In the genomic region with DNA sequence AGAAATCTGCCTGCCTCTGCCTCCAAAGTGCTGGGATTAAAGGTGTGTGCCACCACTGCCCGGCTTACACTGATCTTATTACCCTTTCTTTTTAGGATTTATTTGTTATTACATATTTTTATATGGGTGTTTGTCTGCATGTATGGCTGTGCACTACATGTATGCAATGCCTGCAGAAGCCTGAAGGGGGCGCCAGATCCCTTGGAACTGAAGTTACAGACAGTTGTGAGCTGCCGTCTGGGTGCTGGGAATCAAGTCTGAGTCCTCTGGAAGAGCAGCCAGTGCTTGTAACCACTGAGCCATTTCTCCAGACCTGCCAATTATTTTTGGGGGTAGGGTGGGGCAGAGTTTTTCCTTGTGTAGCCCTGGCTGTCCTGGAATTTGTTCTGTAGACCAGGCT, we compare ENCODE assay signal across 33 mouse cellular contexts. TPM values are rescaled to one million over a fixed set of nuclear protein-coding genes. Genes with fewer than 3 reads are reported as not detected.
A peak's percentile ranks its signal among the peaks of the same experiment; 100 is the strongest.
DNase-seq lines count a peak whose midpoint lies in the region; ATAC-seq and TF ChIP-seq lines count a peak whose summit lies in the region.
"Had no signal": no experiment of that assay in that cellular context is flagged by ENCODE, and none has a peak within 500 bp of the region (broad histone marks: within the 10 kb centered on the region; RNA-seq: fewer than 3 reads in every experiment).

No protein-coding gene starts in this region.

- CTCF ChIA-PET in Patski (lab: Charles Lee), result interaction anchor here (1.1 to 1.6 kb wide), 2 partner anchors 12 to 150 kb away, joined by 3 to 4 read pairs; no protein-coding TSS in a partner anchor

- no peak overlapping the region for H3K4me2 ChIP-seq in hindbrain, postnatal 0 days (ENCODE audit: low read depth, low read length)
- H3K4me2 ChIP-seq in hindbrain, embryonic 12.5 days (replicated peaks), result no peak overlapping the region
- H3K4me2 ChIP-seq in liver, postnatal 0 days (ENCODE audit: low read depth, low read length), result no peak overlapping the region
- H3K4me2 ChIP-seq: embryonic facial prominence, embryonic 12.5 days; forebrain, embryonic 15.5 days; heart, embryonic 15.5 days; liver, embryonic 15.5 days; lung, embryonic 15.5 days; midbrain, embryonic 13.5 days had no signal

- 64% methylated on average over 3 of the region's 3 CpGs for WGBS in hindbrain, postnatal 0 days
- WGBS in hindbrain, embryonic 12.5 days, result 70% methylated on average over 3 of the region's 3 CpGs
- WGBS in liver, postnatal 0 days (ENCODE audit: insufficient replicate concordance), result 62% methylated on average over 3 of the region's 3 CpGs

- TF ChIP-seq EP300 in liver, postnatal 0 days (IDR thresholded peaks at IDR 0.05; ENCODE audit: low read depth), result no peak

- H3K4me3 ChIP-seq in hindbrain, postnatal 0 days (ENCODE audit: low read length), result no peak overlapping the region
- H3K4me3 ChIP-seq in hindbrain, embryonic 12.5 days, result no peak overlapping the region
- no peak overlapping the region for H3K4me3 ChIP-seq in liver, postnatal 0 days (ENCODE audit: low read depth, low read length)
- H3K4me3 ChIP-seq: embryonic facial prominence, embryonic 12.5 days; forebrain, embryonic 15.5 days; heart, embryonic 15.5 days; liver, embryonic 15.5 days; lung, embryonic 15.5 days; megakaryocyte, embryonic 14.5 days; midbrain, embryonic 13.5 days had no signal

- H3K36me3 ChIP-seq in hindbrain, postnatal 0 days (ENCODE audit: insufficient read depth, low read length), result no peaks in the 10 kb centered on the region
- no peaks in the 10 kb centered on the region for H3K36me3 ChIP-seq in hindbrain, embryonic 12.5 days
- no peaks in the 10 kb centered on the region; the same call in 1 of the 2 replicates for H3K36me3 ChIP-seq in liver, postnatal 0 days (replicated peaks; ENCODE audit: insufficient read depth, low read length)
- H3K36me3 ChIP-seq: embryonic facial prominence, embryonic 12.5 days; forebrain, embryonic 15.5 days; heart, embryonic 15.5 days; liver, embryonic 15.5 days; lung, embryonic 15.5 days; midbrain, embryonic 13.5 days had no signal

- no peak for ATAC-seq in hindbrain, postnatal 0 days
- ATAC-seq in hindbrain, embryonic 12.5 days (ENCODE audit: low FRiP score), result no peak
- ATAC-seq in liver, postnatal 0 days, result no peak
- no peak for ATAC-seq in Patski
- ATAC-seq: forebrain, embryonic 15.5 days; midbrain, embryonic 13.5 days had no signal

- no peaks in the 10 kb centered on the region for H3K9me3 ChIP-seq in hindbrain, postnatal 0 days (ENCODE audit: low read length)
- peaks cover 7% of the 10 kb centered on the region for H3K9me3 ChIP-seq in hindbrain, embryonic 12.5 days (replicated peaks)
- no peaks in the 10 kb centered on the region for H3K9me3 ChIP-seq in liver, postnatal 0 days (ENCODE audit: low read length)
- H3K9me3 ChIP-seq: embryonic facial prominence, embryonic 12.5 days; forebrain, embryonic 15.5 days; heart, embryonic 15.5 days; liver, embryonic 15.5 days; lung, embryonic 15.5 days; midbrain, embryonic 13.5 days had no signal

- in situ Hi-C loops in Patski (cut with MboI; ENCODE audit: low pct_unique_long_range_greater_than_20kb), result loop anchor here (5.0 kb wide), 1 partner anchor 39 kb away; no protein-coding TSS in a partner anchor

- no peak overlapping the region for H3K9ac ChIP-seq in hindbrain, postnatal 0 days (replicated peaks; ENCODE audit: low read length)
- H3K9ac ChIP-seq in hindbrain, embryonic 12.5 days, result no peak overlapping the region
- H3K9ac ChIP-seq in liver, postnatal 0 days (replicated peaks), result no peak overlapping the region
- H3K9ac ChIP-seq: embryonic facial prominence, embryonic 12.5 days; forebrain, embryonic 15.5 days; heart, embryonic 15.5 days; liver, embryonic 15.5 days; lung, embryonic 15.5 days; midbrain, embryonic 13.5 days had no signal

- DNase-seq in hindbrain, postnatal 0 days (ENCODE audit: low spot score), result no peak
- no peak for DNase-seq in liver, postnatal 0 days
- DNase-seq in liver (no peak), Patski (ENCODE audit: low read depth, low spot score) (no peak)
- DNase-seq in testis, postnatal 14 days (ENCODE audit: low spot score), result peak; percentile 62
- no peak for DNase-seq in cerebellum, postnatal 14 days
- DNase-seq: adrenal gland, postnatal 10 days; cerebellum, adult 11 months; cerebellum, adult 9-10 months; embryo, embryonic 11 days; kidney, adult 11 months; kidney, postnatal 14 days; left cerebral cortex, postnatal 4 days; lung, postnatal 36 days; right cerebral cortex, postnatal 25 days; spleen, adult 18-20 months had no signal

- H3K27me3 ChIP-seq in hindbrain, postnatal 0 days (ENCODE audit: insufficient read depth, low read length), result no peaks in the 10 kb centered on the region
- no peaks in the 10 kb centered on the region for H3K27me3 ChIP-seq in hindbrain, embryonic 12.5 days
- no peaks in the 10 kb centered on the region for H3K27me3 ChIP-seq in liver, postnatal 0 days (ENCODE audit: insufficient read depth, low read length)
- peaks cover 11% of the 10 kb centered on the region for H3K27me3 ChIP-seq in Patski
- H3K27me3 ChIP-seq: embryonic facial prominence, embryonic 12.5 days; forebrain, embryonic 15.5 days; heart, embryonic 15.5 days; liver, embryonic 15.5 days; lung, embryonic 15.5 days; midbrain, embryonic 13.5 days had no signal

- TF ChIP-seq CTCF in hindbrain, postnatal 0 days (IDR thresholded peaks at IDR 0.05; ENCODE audit: low read depth), result 0 out of 2 replicates have a peak, but pooled peaks have one; percentile 16
- TF ChIP-seq CTCF in liver, postnatal 0 days (IDR thresholded peaks at IDR 0.05; ENCODE audit: low read depth), result peak; percentile 28
- TF ChIP-seq CTCF in Patski (IDR thresholded peaks at IDR 0.05), result peak; percentile 41

- H3K4me1 ChIP-seq in hindbrain, postnatal 0 days (ENCODE audit: insufficient read depth, low read length), result no peaks in the 10 kb centered on the region
- H3K4me1 ChIP-seq in hindbrain, embryonic 12.5 days, result no peaks in the 10 kb centered on the region; the same call in 1 of the 2 replicates
- no peaks in the 10 kb centered on the region for H3K4me1 ChIP-seq in liver, postnatal 0 days (ENCODE audit: insufficient read depth)
- H3K4me1 ChIP-seq: forebrain, embryonic 15.5 days; liver, embryonic 15.5 days; lung, embryonic 15.5 days; megakaryocyte, embryonic 14.5 days had no signal

- POLR2A ChIA-PET in Patski (lab: Charles Lee), result no interaction called here

- H3K27ac ChIP-seq in hindbrain, postnatal 0 days, result no peak overlapping the region
- no peak overlapping the region for H3K27ac ChIP-seq in hindbrain, embryonic 12.5 days
- no peak overlapping the region for H3K27ac ChIP-seq in liver, postnatal 0 days (ENCODE audit: low read depth)
- H3K27ac ChIP-seq: embryonic facial prominence, embryonic 12.5 days; forebrain, embryonic 15.5 days; heart, embryonic 15.5 days; liver, embryonic 15.5 days; lung, embryonic 15.5 days; midbrain, embryonic 13.5 days had no signal

RNA-seq across cellular contexts. Expression of a gene that starts 9.2 kb away (rescaled TPM):
- 2.3 and 2.8 TPM in 2 replicates for total RNA-seq in hindbrain, postnatal 0 days (2014; rRNA removed)
- polyA plus RNA-seq in hindbrain, postnatal 0 days (2015; fragmentation: Nextera tagmentation; extraction: Ambion mirVana), result 3.7 TPM in 2 replicates
- polyA plus RNA-seq in hindbrain, embryonic 12.5 days (2016; fragmentation: Nextera tagmentation; extraction: Ambion mirVana), result 0.56 and 0.89 TPM in 2 replicates
- polyA plus RNA-seq in liver, postnatal 0 days (2015; fragmentation: Nextera tagmentation; extraction: Ambion mirVana), result 458 and 462 TPM in 2 replicates
- not detected for polyA plus RNA-seq in Patski (2021)
- total RNA-seq: gastrocnemius, adult 8-10 months; heart, postnatal 25 days; monocyte, adult 5-6 weeks had no signal
- polyA plus RNA-seq: heart, embryonic 15.5 days; neural tube, embryonic 14.5 days had no signal

RNA-seq across cellular contexts. Expression of a gene that starts 29.4 kb away (rescaled TPM):
- total RNA-seq in hindbrain, postnatal 0 days (2014; rRNA removed), result not detected in 2 replicates
- not detected in 2 replicates for polyA plus RNA-seq in hindbrain, postnatal 0 days (2015; fragmentation: Nextera tagmentation; extraction: Ambion mirVana)
- polyA plus RNA-seq in hindbrain, embryonic 12.5 days (2016; fragmentation: Nextera tagmentation; extraction: Ambion mirVana), result not detected in 2 replicates
- 48.3 and 53.3 TPM in 2 replicates for polyA plus RNA-seq in liver, postnatal 0 days (2015; fragmentation: Nextera tagmentation; extraction: Ambion mirVana)
- polyA plus RNA-seq in Patski (2021), result not detected
- total RNA-seq: gastrocnemius, adult 8-10 months; heart, postnatal 25 days; layer of hippocampus, adult 18-20 months; layer of hippocampus, postnatal 14 days; left cerebral cortex, adult 8-10 months; left cerebral cortex, postnatal 4 days had no signal
- polyA plus RNA-seq: embryonic facial prominence, embryonic 12.5 days; forebrain, embryonic 15.5 days; heart, embryonic 15.5 days; hindbrain, embryonic 11.5 days; kidney, embryonic 14.5 days; midbrain, embryonic 13.5 days; neural tube, embryonic 14.5 days had no signal

RNA-seq across cellular contexts. Expression of a gene that starts 46.3 kb away (rescaled TPM):
- total RNA-seq in hindbrain, postnatal 0 days (2014; rRNA removed), result 209 and 225 TPM in 2 replicates
- polyA plus RNA-seq in hindbrain, postnatal 0 days (2015; fragmentation: Nextera tagmentation; extraction: Ambion mirVana), result 18.8 and 22.4 TPM in 2 replicates
- 23.0 and 28.5 TPM in 2 replicates for polyA plus RNA-seq in hindbrain, embryonic 12.5 days (2016; fragmentation: Nextera tagmentation; extraction: Ambion mirVana)
- polyA plus RNA-seq in liver, postnatal 0 days (2015; fragmentation: Nextera tagmentation; extraction: Ambion mirVana), result 0.58 and 0.61 TPM in 2 replicates
- polyA plus RNA-seq in Patski (2021), result 48.1 TPM

RNA-seq across cellular contexts. Expression of a gene that starts 47.8 kb away (rescaled TPM):
- total RNA-seq in hindbrain, postnatal 0 days (2014; rRNA removed), result 44.4 and 47.2 TPM in 2 replicates
- 65.2 and 75.2 TPM in 2 replicates for polyA plus RNA-seq in hindbrain, postnatal 0 days (2015; fragmentation: Nextera tagmentation; extraction: Ambion mirVana)
- polyA plus RNA-seq in hindbrain, embryonic 12.5 days (2016; fragmentation: Nextera tagmentation; extraction: Ambion mirVana), result 59.8 and 61.9 TPM in 2 replicates
- polyA plus RNA-seq in liver, postnatal 0 days (2015; fragmentation: Nextera tagmentation; extraction: Ambion mirVana), result 345 and 367 TPM in 2 replicates
- polyA plus RNA-seq in Patski (2021), result 234 TPM

Comparison
In these comparisons a context has a peak if more than half of its experiments do, and no peak if none do; other contexts are left out.
1. RNA of a gene that starts 9.2 kb away (polyA plus RNA-seq): 458 to 462 TPM in liver, postnatal 0 days; 3.7 TPM in hindbrain, postnatal 0 days, 0.56 to 0.89 TPM in hindbrain, embryonic 12.5 days and not detected in Patski (single experiment); every median in the first group is over 10 times any median in the second.
2. RNA of a gene that starts 29.4 kb away (polyA plus RNA-seq): 48.3 to 53.3 TPM in liver, postnatal 0 days; not detected in hindbrain, embryonic 12.5 days, not detected in hindbrain, postnatal 0 days and not detected in Patski (single experiment); every median in the first group is over 10 times any median in the second.
3. RNA of a gene that starts 46.3 kb away (polyA plus RNA-seq): 48.1 TPM in Patski (single experiment), 23.0 to 28.5 TPM in hindbrain, embryonic 12.5 days and 18.8 to 22.4 TPM in hindbrain, postnatal 0 days; 0.58 to 0.61 TPM in liver, postnatal 0 days; every median in the first group is over 10 times any median in the second.
4. Peak in every context shown above with its lines, with median percentiles within 50 percentile points of each other: CTCF ChIP-seq.